Mouse (Mus musculus) C2C12 (cell line): ENCODE data around the gene Mat1a. TPM values are rescaled to one million over a fixed set of nuclear protein-coding genes. Genes with fewer than 3 reads are reported as not detected.

ENCODE experiments used
- H3K27me3 ChIP-seq: one replicate; pipeline ENCODE4 v1.6.1; 2011; ENCODE audit not compliant: control insufficient read depth, insufficient read depth, insufficient read length
- H3K36me3 ChIP-seq: one replicate; pipeline ENCODE4 v1.6.1; 2011; ENCODE audit not compliant: control insufficient read depth, insufficient read depth
- H3K4me3 ChIP-seq: one replicate; pipeline ENCODE4 v1.5.1; 2011; ENCODE audit warnings: mild to moderate bottlenecking, control low read depth; ENCODE audit not compliant: poor library complexity, insufficient read depth, severe bottlenecking
- H3K79me2 ChIP-seq: one replicate; pipeline ENCODE4 v1.6.1; 2011; ENCODE audit not compliant: control insufficient read depth, insufficient read depth
- H3K79me3 ChIP-seq: one replicate; pipeline ENCODE4 v1.6.1; 2011; ENCODE audit warnings: low read depth, control low read depth
- H3ac ChIP-seq: one replicate; pipeline ENCODE3; 2011; ENCODE audit warnings: low read depth; ENCODE audit not compliant: control insufficient read depth, insufficient read length
- CEBPB ChIP-seq: IDR thresholded peaks from one replicate; pipeline ENCODE4 v1.6.1; 2011; ENCODE audit warnings: low read depth, mild to moderate bottlenecking, control low read depth, moderate library complexity
- CTCF ChIP-seq: IDR thresholded peaks from one replicate; pipeline ENCODE4 v1.5.1; 2011; ENCODE audit not compliant: control insufficient read depth, insufficient read depth, insufficient read length
- FOSL1 ChIP-seq: IDR thresholded peaks from one replicate; pipeline ENCODE4 v1.8.0; 2011; ENCODE audit warnings: mild to moderate bottlenecking, low read length; ENCODE audit not compliant: poor library complexity, insufficient read depth, severe bottlenecking
- MAX ChIP-seq: IDR thresholded peaks from one replicate; pipeline ENCODE4 v1.6.1; 2011; ENCODE audit warnings: mild to moderate bottlenecking, control low read depth
- MYOD1 ChIP-seq: IDR thresholded peaks from one replicate; pipeline ENCODE4 v1.6.1; 2011; ENCODE audit warnings: low read depth; ENCODE audit not compliant: control insufficient read depth, insufficient read length
- MYOG ChIP-seq: IDR thresholded peaks from one replicate; pipeline ENCODE4 v1.6.1; 2011; ENCODE audit not compliant: control insufficient read depth, insufficient read length; ENCODE audit errors: extremely low read depth
- USF1 ChIP-seq: IDR thresholded peaks from one replicate; pipeline ENCODE4 v1.6.1; 2011; ENCODE audit warnings: low read depth, mild to moderate bottlenecking, control low read depth, moderate library complexity
- polyA plus RNA-seq: library from polyadenylated mRNA; unstranded; fragments of >200 nt; fragmentation: generic; extraction: Trizol; gene quantifications from one replicate; pipeline ENCODE4 v1.2.1, GENCODE M21; 2012; ENCODE audit warnings: missing spikeins

Gene Mat1a
- polyA plus RNA-seq, 1 experiment, result not detected

GRCm38 (mm10) chr14:41116271-41116670 lies 11.4 kb downstream of the Mat1a start:
- TF ChIP-seq CTCF (no peak), FOSL1 (no peak), MYOG (no peak), MAX (no peak), USF1 (no peak), MYOD1 (no peak), CEBPB (no peak)
- Histone ChIP-seq H3K4me3 (no peak overlapping the region), H3K27me3 (no peaks in the 10 kb centered on the region), H3K36me3 (no peaks in the 10 kb centered on the region), H3K79me2 (no peaks in the 10 kb centered on the region), H3ac (no peak overlapping the region), H3K79me3 (no peaks in the 10 kb centered on the region)

DNA sequence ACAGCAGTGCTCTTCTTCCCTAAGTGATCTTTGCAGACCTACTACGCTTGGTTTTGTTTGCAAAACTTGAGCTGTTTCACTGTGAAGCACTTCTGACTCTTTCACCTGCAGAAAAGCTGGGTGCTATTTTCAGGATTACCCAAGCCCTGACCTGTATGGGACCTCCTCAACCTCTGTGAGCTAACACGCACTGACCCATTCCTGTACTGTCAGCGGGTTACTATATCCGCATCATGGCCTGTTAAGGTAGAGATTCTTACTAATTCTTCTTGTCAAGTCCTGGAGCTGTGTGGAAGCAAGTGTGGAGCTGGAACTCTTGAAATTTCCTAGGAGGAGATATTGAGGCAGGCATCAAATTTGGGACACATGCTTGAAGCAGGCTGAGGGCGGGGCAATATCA lies 19.8 kb downstream of the Mat1a start:
- no peak overlapping the region for H3ac ChIP-seq
- no peak overlapping the region for H3K4me3 ChIP-seq
- H3K79me3 ChIP-seq, result no peaks in the 10 kb centered on the region
- TF ChIP-seq MAX (no peak), MYOD1 (no peak), MYOG (no peak), CTCF (no peak), CEBPB (no peak), USF1 (no peak), FOSL1 (no peak)
- no peaks in the 10 kb centered on the region for H3K79me2 ChIP-seq
- H3K36me3 ChIP-seq, result no peaks in the 10 kb centered on the region
- no peaks in the 10 kb centered on the region for H3K27me3 ChIP-seq

GRCm38 (mm10) chr14:41127997-41128396 lies 23.2 kb downstream of the Mat1a start:
- Histone ChIP-seq H3K36me3 (no peaks in the 10 kb centered on the region), H3ac (no peak overlapping the region), H3K79me2 (no peaks in the 10 kb centered on the region), H3K4me3 (no peak overlapping the region), H3K27me3 (no peaks in the 10 kb centered on the region), H3K79me3 (no peaks in the 10 kb centered on the region)
- TF ChIP-seq CTCF (no peak), FOSL1 (no peak), MYOD1 (no peak), MAX (no peak), CEBPB (no peak), USF1 (no peak), MYOG (no peak)

DNA sequence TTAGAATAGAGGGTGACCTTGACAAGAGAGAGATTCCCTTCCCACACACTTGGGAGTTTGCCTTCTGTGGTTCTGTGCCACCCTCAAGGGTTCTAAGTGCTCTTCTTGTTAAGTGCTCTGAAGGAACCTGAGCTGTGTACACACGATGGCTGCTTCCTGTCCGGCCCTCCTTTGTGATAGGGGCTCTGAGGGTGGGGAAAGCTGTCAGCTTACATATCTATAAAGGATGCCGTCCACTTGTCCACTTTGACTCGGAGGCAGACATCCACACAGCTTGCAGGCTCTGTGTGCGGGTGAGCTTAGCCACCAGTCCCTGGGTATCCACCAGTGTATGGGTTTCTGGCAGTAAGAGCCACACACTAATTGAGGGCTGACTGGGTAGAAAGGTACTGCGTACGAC lies 26.7 kb downstream of the Mat1a start, which contains the start of gene Sftpa1:
Gene Sftpa1 (plus strand): TSS at position 243 of the 400 bp plus-strand sequence.
- Histone ChIP-seq H3ac (no peak within 1 kb of the TSS), H3K79me2 (no peaks in the 10 kb centered on the region), H3K27me3 (no peaks in the 10 kb centered on the region), H3K4me3 (no peak within 1 kb of the TSS), H3K79me3 (no peaks in the 10 kb centered on the region), H3K36me3 (no peaks in the 10 kb centered on the region)
- TF ChIP-seq MYOG (no peak), FOSL1 (no peak)

DNA sequence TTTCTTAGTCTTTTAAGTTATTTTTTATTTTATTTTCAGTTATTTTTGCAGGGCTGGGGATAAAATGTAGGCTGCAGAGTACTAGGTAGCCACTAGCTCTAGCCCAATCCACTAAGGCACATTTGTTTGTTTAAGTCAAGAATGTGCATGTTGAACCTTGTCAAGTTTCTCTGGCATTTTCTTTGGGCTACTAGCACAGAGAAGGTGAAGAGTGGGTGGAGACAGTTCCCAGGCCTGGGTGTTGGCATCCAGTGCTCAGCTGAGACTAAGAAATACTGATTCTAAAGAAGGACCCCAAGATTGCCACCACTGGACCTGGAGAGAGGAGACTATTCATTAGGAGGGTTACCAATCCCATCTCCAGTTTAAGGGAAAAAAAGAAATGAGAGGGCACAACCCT lies 32.2 kb downstream of the Mat1a start:
- Histone ChIP-seq H3ac (no peak overlapping the region), H3K79me3 (no peaks in the 10 kb centered on the region), H3K79me2 (no peaks in the 10 kb centered on the region), H3K36me3 (no peaks in the 10 kb centered on the region), H3K4me3 (no peak overlapping the region), H3K27me3 (no peaks in the 10 kb centered on the region)
- no peak for TF ChIP-seq MAX
- no peak for TF ChIP-seq MYOG
- TF ChIP-seq MYOD1, result no peak
- no peak for TF ChIP-seq CTCF
- TF ChIP-seq USF1, result no peak
- TF ChIP-seq CEBPB, result no peak
- TF ChIP-seq FOSL1, result no peak

DNA sequence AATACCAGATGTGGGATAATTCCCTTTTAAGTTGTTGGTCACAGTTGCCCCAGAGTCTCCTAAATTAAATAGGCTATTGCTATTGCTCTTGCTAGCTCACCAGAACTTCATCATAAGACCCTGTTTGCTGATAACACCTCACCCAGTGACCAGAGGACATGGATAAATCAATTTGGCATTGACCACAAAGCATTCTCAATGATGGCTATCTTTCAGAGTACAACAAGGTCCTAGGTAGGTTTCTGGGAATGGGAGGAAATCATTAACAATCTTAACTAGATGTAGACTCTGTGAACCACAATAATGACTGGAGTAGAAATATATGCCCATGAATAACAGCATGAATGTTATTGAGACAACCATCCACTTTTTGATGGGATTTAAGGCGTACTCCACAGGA lies 35.9 kb downstream of the Mat1a start:
- H3K27me3 ChIP-seq, result no peaks in the 10 kb centered on the region
- H3K36me3 ChIP-seq, result no peaks in the 10 kb centered on the region
- H3K79me3 ChIP-seq, result no peaks in the 10 kb centered on the region
- H3K79me2 ChIP-seq, result no peaks in the 10 kb centered on the region
- TF ChIP-seq FOSL1, result no peak
- no peak for TF ChIP-seq USF1
- TF ChIP-seq CEBPB, result no peak
- TF ChIP-seq MAX, result no peak
- H3K4me3 ChIP-seq, result no peak overlapping the region
- no peak overlapping the region for H3ac ChIP-seq

DNA sequence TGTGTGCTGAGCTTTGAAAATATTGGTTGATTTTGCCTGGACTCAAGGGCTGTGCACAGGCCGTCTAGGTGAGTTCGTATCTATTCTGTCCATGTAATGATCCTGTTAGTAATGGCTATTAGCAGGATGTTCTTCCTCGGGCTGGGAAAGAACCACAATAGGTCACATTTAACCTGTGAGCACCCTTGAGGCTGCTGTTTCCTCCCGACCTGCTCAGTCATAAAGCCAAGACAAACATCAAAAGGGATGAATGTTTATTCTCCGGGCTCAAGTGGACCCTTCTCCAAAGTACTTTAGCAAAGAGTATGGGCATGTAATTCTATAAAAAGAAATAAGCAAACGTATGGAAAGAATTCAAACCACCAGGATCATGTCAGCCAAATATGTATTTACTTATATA lies 41.2 kb downstream of the Mat1a start:
- Histone ChIP-seq H3K36me3 (no peaks in the 10 kb centered on the region), H3ac (no peak overlapping the region), H3K27me3 (no peaks in the 10 kb centered on the region), H3K4me3 (no peak overlapping the region), H3K79me2 (no peaks in the 10 kb centered on the region), H3K79me3 (no peaks in the 10 kb centered on the region)
- TF ChIP-seq MYOD1 (no peak), MYOG (no peak), CEBPB (no peak), MAX (no peak), FOSL1 (no peak), USF1 (no peak), CTCF (no peak)
